Mouse (Mus musculus): ENCODE results near the gene Dnmt3b.

DNA sequence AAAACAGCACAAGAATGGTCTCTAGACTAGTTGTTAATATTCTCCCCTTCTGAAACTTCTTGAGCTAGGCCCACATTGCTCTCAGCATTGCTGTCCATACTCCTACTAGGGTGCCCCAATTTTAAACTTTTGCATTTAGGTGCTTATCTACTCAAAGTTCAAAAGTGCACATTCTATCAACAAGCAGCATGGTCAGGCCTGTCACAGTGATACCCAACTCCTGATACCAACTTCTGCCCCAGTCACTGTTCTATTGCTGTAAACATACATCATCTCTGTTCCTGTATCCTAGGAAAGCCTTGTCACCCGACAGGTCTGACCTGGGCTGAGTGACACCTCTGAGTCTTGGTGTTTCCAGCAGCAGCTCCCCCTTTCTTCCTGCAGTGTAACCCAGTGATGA lies 73.8 kb downstream of the Dnmt3b start:
- TF ChIP-seq POLR2A (IDR thresholded peaks at IDR 0.05; ENCODE audit: extremely low read depth, insufficient read depth, low read length), result no peak
- TF ChIP-seq CTCF (IDR thresholded peaks at IDR 0.05; ENCODE audit: extremely low read depth, insufficient read depth, low read length), result no peak
